Mouse (Mus musculus): ENCODE measurements at regions not wholly inside any gene's neighbourhood (a gene's known extent, or its start where the extent isn't known, plus 50 kb on each side); places are given as distances from the start of the nearest gene placed in this dataset.

- TF ChIP-seq CTCF (IDR thresholded peaks at IDR 0.05) = no peak
- no peak for TF ChIP-seq EP300 (IDR thresholded peaks at IDR 0.05)
Observed at GRCm38 (mm10) chr3:18428908-18429307, 480.7 kb downstream of the Cypt12 start.
